Mouse (Mus musculus) CD4-positive, CD25-positive, alpha-beta regulatory T cell, adult 4 months (primary cell): ENCODE results near the gene Phactr3. TPM values are rescaled to one million over a fixed set of nuclear protein-coding genes. Genes with fewer than 3 reads are reported as not detected.
"Not testable (repeated sequence)": the region's sequence is repeated elsewhere in the genome, so short reads cannot be mapped to it uniquely, and the experiment has no call there.

Experiments
- ATAC-seq: one replicate; pipeline ENCODE4 v1.8.0; 2017
- polyA plus RNA-seq, 2 experiments: library from polyadenylated mRNA; unstranded; fragments of 100-300 nt; shearing (Covaris generic); gene quantifications; one replicate each; pipeline ENCODE4 v1.2.1; 2017

Gene Phactr3
- polyA plus RNA-seq, 2 experiments from 2014 or later: 0.28 TPM; not detected in 1

DNA sequence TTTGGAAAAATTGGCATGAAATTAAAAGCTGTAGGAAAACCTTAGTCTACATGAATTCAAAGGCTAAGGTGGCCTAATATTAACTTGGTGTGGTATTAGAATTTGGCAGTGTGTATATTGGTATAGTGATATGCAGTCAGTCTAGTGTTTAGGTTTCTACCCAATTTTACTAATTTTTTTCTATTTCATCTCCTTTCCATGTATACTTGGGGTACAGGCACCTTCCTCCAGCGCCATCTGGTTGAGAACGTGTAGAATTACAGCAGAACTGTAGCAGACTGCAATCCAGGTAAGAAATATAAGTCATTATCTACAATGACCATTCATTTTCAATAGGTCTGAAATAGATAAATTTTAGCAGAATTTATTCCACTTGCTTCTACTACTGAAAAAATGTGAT, 220.3 kb downstream of the Phactr3 start:
- no peak for ATAC-seq

DNA sequence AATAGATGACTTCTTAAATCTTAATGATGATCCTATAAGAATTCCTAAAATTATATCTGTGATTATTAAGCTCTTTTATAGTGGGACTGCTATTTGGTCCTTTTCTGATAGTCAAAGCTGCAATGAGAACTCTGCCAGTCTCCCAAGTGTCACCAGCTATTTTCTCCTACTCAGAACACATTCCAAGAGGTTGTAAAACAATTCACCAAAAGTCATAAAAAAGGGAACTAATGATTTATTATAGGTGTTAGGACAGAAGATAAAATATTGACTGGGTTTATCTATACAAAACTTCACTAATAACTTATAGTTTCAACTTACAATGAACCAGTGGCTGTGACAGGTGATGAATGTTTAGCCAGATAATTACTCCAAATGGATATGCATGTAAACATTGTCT, 223.3 kb downstream of the Phactr3 start:
- ATAC-seq: not testable (repeated sequence)

DNA sequence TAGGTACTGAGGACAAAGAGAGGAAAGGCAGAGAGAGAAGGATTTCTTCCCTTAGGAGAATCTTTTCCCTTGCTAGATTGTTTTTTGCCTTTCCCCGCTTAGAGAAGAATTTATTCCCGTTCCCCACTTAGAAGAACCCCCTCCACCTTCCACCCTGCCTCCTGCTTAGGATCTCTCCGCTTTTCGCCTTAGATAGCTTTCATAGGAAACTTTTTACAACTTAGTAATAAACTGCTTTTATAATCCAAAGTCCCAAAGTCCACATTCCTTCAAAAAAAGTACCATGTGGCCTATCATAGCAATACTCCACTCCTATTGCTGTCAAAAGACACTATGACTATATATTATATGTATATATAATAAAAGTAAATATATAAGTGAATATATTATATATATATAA, 223.8 kb downstream of the Phactr3 start:
- no peak for ATAC-seq

Other genes starting within 250 kb of the Phactr3 start
- gene Gm14327, start 221.9 kb upstream of the Phactr3 start, polyA plus RNA-seq: 1 to 10 TPM in 1 of 2 experiments, not detected in 1; 7.6 TPM
- 1 to 10 TPM; 1.5 to 1.9 TPM for gene Zfp972, start 193.4 kb upstream of the Phactr3 start, polyA plus RNA-seq
- gene Gm14326, start 161.7 kb upstream of the Phactr3 start, polyA plus RNA-seq: 10 to 100 TPM; 10.8 to 11.7 TPM
- 10 to 100 TPM in 1 of 2 experiments, 1 to 10 TPM in 1; 5.0 to 15.2 TPM for gene Zfp971, start 95.7 kb upstream of the Phactr3 start, polyA plus RNA-seq
- gene Zfp931, start 40.5 kb upstream of the Phactr3 start, polyA plus RNA-seq: 10 to 100 TPM in 1 of 2 experiments, 1 to 10 TPM in 1; 8.2 to 11.0 TPM